Mouse (Mus musculus) erythroblast, embryonic 14.5 days (primary cell): ENCODE data around the gene Alox5ap.

Source experiments
- GATA1 ChIP-seq: IDR thresholded peaks from 2 replicates; pipeline ENCODE4 v1.6.1; 2012; ENCODE audit warnings: low read length, inconsistent platforms, mixed read lengths
- TAL1 ChIP-seq: IDR thresholded peaks from 3 replicates; pipeline ENCODE4 v1.6.1; 2012; ENCODE audit warnings: low read length, inconsistent platforms, mixed read lengths

DNA sequence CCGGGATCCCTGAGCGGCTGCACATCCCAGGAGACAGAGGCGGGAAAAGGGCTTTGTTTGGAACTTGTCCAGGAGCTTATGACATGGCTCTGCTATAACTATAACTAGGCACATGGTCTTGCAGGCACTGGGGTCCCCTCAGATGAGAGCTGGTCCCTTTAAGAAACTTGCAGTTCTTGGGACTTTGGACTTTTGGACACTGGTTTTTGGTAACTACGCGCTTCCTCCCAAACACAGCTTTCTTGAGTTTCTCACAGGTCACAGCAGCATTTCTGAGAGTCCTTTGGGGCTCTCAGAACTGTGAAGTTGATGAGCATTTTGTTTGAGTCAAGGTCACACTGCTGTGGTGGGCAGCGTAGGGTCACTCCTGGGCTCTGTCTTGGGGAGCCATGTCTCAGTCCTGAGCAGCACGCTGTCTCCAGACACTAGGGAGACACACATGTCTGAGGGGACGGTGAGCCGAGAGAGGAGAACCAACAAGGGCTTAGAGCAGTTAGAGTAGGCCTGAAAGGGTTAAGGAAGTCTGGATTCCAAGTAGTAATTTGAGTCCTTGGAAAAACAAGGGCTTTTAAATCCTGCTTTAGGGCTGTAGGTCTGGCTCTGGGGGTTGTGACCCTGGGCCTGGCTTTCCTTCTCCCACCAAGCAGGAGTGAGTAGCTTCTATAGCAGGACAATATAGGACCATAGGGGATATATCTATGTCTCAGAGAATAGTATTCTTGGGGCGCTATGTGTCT is 67.0 kb downstream of the Alox5ap start:
- TF ChIP-seq GATA1 (no peak), TAL1 (no peak)
